Comparison of ENCODE assay signal across 8 mouse cellular contexts in the genomic region with DNA sequence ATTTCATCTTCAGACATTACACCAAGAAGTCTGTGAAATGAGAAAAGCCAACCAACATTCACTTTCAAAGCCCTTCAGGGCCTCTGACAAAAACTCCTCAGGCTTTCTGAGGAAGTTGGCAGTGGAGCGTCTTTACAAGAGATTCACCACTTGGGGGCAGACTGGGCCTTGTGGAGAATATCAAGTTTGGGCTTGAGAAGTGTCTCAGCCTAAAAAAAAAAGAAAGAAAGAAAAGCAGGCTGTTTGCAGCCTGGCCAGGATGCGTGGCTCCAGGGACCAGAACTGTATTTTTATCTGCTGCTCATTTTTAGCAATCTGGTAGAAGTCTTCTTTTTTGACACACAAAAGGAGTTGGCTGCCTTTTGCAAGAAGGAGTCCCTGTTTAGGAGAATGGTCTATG.
DNase-seq lines count a peak whose midpoint lies in the region; ATAC-seq lines count a peak whose summit lies in the region.

No protein-coding gene starts in this region.

- H3K4me2 ChIP-seq in forebrain, embryonic 11.5 days (ENCODE audit: low read depth, low read length, severe bottlenecking), result no peak overlapping the region
- no peak overlapping the region for H3K4me2 ChIP-seq in forebrain, embryonic 13.5 days

- peaks cover 4% of the 10 kb centered on the region; the same call in 1 of the 2 replicates for H3K9me3 ChIP-seq in forebrain, embryonic 11.5 days (ENCODE audit: control insufficient read depth, low read length)
- 0 out of 2 replicates have a peak, but pooled peaks cover 3% of the 10 kb centered on the region for H3K9me3 ChIP-seq in forebrain, embryonic 13.5 days (replicated peaks)

- no peak overlapping the region for H3K9ac ChIP-seq in forebrain, embryonic 11.5 days (ENCODE audit: low read length)
- no peak overlapping the region for H3K9ac ChIP-seq in forebrain, embryonic 13.5 days

- no peaks in the 10 kb centered on the region for H3K4me1 ChIP-seq in forebrain, embryonic 11.5 days (replicated peaks; ENCODE audit: control insufficient read depth, insufficient read depth, low read length)
- no peaks in the 10 kb centered on the region for H3K4me1 ChIP-seq in forebrain, embryonic 13.5 days

- no peak for ATAC-seq in forebrain, embryonic 11.5 days (replicated peaks; ENCODE audit: low FRiP score)
- ATAC-seq in forebrain, embryonic 13.5 days, result no peak

- DNase-seq in forebrain, embryonic 11.5 days (ENCODE audit: low spot score), result peak; percentile 79
- peak; percentile 61 for DNase-seq in MN1 (ENCODE audit: low spot score)
- DNase-seq in cerebellum, postnatal 25 days, result peak; percentile 57 to 79
- DNase-seq in gastrocnemius, postnatal 10 days, result peak; percentile 64
- DNase-seq in layer of hippocampus, adult 8-10 months (ENCODE audit: low spot score in 2 of 2), result peak; percentile 53 to 81
- DNase-seq in lung, postnatal 36 days, result peak; percentile 73
- DNase-seq in spleen, postnatal 36 days (ENCODE audit: low spot score in 2 of 2), result peak; percentile 8 to 11

- H3K36me3 ChIP-seq in forebrain, embryonic 11.5 days (ENCODE audit: control insufficient read depth, insufficient read depth, low read length), result no peaks in the 10 kb centered on the region
- no peaks in the 10 kb centered on the region for H3K36me3 ChIP-seq in forebrain, embryonic 13.5 days (ENCODE audit: poor library complexity, severe bottlenecking)

- H3K27ac ChIP-seq in forebrain, embryonic 11.5 days (ENCODE audit: low read depth, low read length), result no peak overlapping the region
- no peak overlapping the region for H3K27ac ChIP-seq in forebrain, embryonic 13.5 days

- 4% methylated on average over 2 of the region's 2 CpGs for WGBS in forebrain, embryonic 11.5 days
- 4% methylated on average over 2 of the region's 2 CpGs for WGBS in forebrain, embryonic 13.5 days

- no peaks in the 10 kb centered on the region for H3K27me3 ChIP-seq in forebrain, embryonic 11.5 days (ENCODE audit: control insufficient read depth, insufficient read depth, low read length)
- peaks cover 2% of the 10 kb centered on the region; the same call in 1 of the 2 replicates for H3K27me3 ChIP-seq in forebrain, embryonic 13.5 days

- no peak overlapping the region for H3K4me3 ChIP-seq in forebrain, embryonic 11.5 days (ENCODE audit: low read depth, low read length)
- no peak overlapping the region for H3K4me3 ChIP-seq in forebrain, embryonic 13.5 days

Comparison
In these comparisons a context has a peak if more than half of its experiments do, and no peak if none do; other contexts are left out.
1. DNase-seq: peak in every context shown above with its lines; median percentile 79 in forebrain, embryonic 11.5 days; 73 in lung, postnatal 36 days; 68 in cerebellum, postnatal 25 days; 67 in layer of hippocampus, adult 8-10 months; 64 in gastrocnemius, postnatal 10 days; 61 in MN1; 10 in spleen, postnatal 36 days.